Mouse (Mus musculus) lung, embryonic 14.5 days (tissue): ENCODE results near the gene Acot2. TPM values are rescaled to one million over a fixed set of nuclear protein-coding genes. Genes with fewer than 3 reads are reported as not detected.
"Not testable (repeated sequence)": the region's sequence is repeated elsewhere in the genome, so short reads cannot be mapped to it uniquely, and the experiment has no call there.

ENCODE experiments used
- ATAC-seq: fragments of 200-750 bp; cut with Nextera tagmentation; 2 replicates; pipeline ENCODE4 v1.8.0; 2017; ENCODE audit warnings: mild to moderate bottlenecking, moderate TSS enrichment, moderate library complexity; ENCODE audit not compliant: insufficient read depth
- DNase-seq: peaks from one replicate; pipeline ENCODE4 v3.0.0-alpha.2; 2015
- H3K27ac ChIP-seq: fragments of 300-500 bp; sonication (generic); 2 replicates; pipeline ENCODE4 v1.5.1; 2014; ENCODE audit warnings: low read depth, mild to moderate bottlenecking, moderate library complexity
- H3K27me3 ChIP-seq: fragments of 300-500 bp; sonication (generic); 2 replicates; pipeline ENCODE4 v1.6.1; 2014; ENCODE audit warnings: low read length, control low read depth; ENCODE audit not compliant: insufficient read depth
- H3K36me3 ChIP-seq: fragments of 300-500 bp; sonication (generic); 2 replicates; pipeline ENCODE4 v1.6.1; 2014; ENCODE audit warnings: control low read depth; ENCODE audit not compliant: insufficient read depth
- H3K4me1 ChIP-seq: fragments of 300-500 bp; sonication (generic); 2 replicates; pipeline ENCODE4 v1.6.1; 2014; ENCODE audit warnings: antibody characterized with exemption, control low read depth; ENCODE audit not compliant: insufficient read depth
- H3K4me2 ChIP-seq: fragments of 300-500 bp; sonication (generic); 2 replicates; pipeline ENCODE4 v1.6.1; 2014; ENCODE audit warnings: mild to moderate bottlenecking
- H3K4me3 ChIP-seq: fragments of 300-500 bp; sonication (generic); 2 replicates; pipeline ENCODE4 v1.5.1; 2014; ENCODE audit warnings: low read depth, low read length
- H3K9ac ChIP-seq: fragments of 300-500 bp; sonication (generic); 2 replicates; pipeline ENCODE4 v1.6.1; 2014
- H3K9me3 ChIP-seq: fragments of 300-500 bp; sonication (generic); 2 replicates; pipeline ENCODE4 v1.6.1; 2016; ENCODE audit warnings: low read depth, low read length, control low read depth
- CTCF ChIP-seq: IDR thresholded peaks from 2 replicates; pipeline ENCODE4 v1.5.1; 2016; ENCODE audit warnings: antibody characterized with exemption, low read depth
- WGBS: fragments of 180-500 bp; shearing (Covaris S2); extraction: QIAGEN DNeasy Blood & Tissue Kit; methylation state at CpG from one replicate; pipeline ENCODE4 v1.1.7; 2014; 5-methylcytosine and 5-hydroxymethylcytosine counted together
- polyA plus RNA-seq: library from polyadenylated mRNA; unstranded; fragments of >200 nt; fragmentation: Nextera tagmentation; extraction: Ambion mirVana; gene quantifications from 2 replicates; pipeline ENCODE4 v1.2.1, GENCODE M21; 2014

Gene Acot2
- polyA plus RNA-seq: 30.3 and 31.3 TPM in 2 replicates

DNA sequence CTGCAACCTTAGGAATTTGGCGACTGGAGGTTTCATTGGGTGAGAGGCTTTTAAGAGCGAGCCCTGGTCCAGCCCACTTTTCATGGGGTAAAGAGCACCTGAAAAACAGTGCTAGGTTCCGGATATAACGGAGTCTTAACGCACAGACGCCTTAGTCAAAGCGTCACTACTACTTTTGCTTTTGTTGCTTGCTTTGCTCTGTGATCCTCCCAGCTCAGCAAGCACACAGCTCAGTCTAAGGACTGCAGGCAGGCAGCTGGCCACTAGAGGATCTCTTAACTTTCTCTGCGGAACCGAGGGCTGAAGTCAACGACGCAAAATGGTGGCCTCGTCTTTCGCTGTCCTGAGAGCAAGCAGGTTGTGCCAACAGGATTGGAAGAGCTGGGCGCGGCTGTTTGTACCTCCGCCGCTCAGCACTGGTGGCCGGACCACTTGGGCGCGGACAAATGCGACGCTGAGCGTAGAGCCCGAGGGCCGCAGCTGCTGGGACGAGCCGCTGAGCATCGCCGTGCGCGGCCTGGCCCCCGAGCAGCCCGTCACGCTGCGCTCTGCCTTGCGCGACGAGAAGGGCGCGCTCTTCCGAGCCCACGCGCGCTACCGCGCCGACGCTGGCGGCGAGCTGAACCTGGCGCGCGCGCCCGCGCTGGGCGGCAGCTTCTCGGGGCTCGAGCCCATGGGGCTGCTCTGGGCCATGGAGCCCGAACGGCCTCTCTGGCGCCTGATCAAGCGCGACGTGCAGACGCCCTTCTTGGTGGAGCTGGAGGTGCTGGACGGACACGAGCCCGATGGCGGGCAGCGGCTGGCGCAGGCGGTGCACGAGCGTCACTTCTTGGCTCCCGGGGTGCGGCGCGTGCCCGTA, at the start of gene Acot2:
Acot2 (plus strand) TSS at position 279 of the 859 bp plus-strand sequence.
- under 1% methylated on average over 70 of the region's 80 CpGs for WGBS
- DNase-seq (peak; percentile 93), ATAC-seq (peak; percentile 91)
- peaks cover 8% of the 10 kb centered on the region for H3K4me1 ChIP-seq
- H3K27me3 ChIP-seq: no peaks in the 10 kb centered on the region
- H3K27ac ChIP-seq: peak within 1 kb of the TSS; percentile 97
- H3K4me2 ChIP-seq: peak within 1 kb of the TSS; percentile 56
- peak within 1 kb of the TSS; percentile 77 for H3K9ac ChIP-seq
- peaks cover 3% of the 10 kb centered on the region; the same call in 1 of the 2 replicates for H3K36me3 ChIP-seq
- peak within 1 kb of the TSS; percentile 64 for H3K4me3 ChIP-seq
- no peaks in the 10 kb centered on the region for H3K9me3 ChIP-seq
- TF ChIP-seq CTCF: peak; percentile 82

DNA sequence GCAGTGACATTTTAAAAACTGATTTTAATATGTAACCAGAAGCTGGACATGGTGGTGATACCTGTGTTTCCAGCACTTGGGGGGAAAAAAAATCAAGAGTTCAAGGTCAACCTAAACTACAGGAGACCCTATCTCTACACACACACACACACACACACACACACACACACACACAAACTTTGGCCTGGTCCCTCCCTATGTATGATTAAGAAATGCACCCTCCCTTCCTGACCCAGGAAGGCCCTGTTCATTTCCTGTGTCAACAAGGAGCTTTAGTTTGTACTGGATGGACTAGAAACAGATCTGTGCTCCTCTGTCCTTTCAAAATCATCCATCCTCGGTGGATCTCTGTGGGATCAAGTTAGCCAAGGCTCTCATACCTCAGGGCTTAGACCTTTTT, 49.1 kb upstream of the Acot2 start:
- not testable (repeated sequence) for H3K4me2 ChIP-seq

DNA sequence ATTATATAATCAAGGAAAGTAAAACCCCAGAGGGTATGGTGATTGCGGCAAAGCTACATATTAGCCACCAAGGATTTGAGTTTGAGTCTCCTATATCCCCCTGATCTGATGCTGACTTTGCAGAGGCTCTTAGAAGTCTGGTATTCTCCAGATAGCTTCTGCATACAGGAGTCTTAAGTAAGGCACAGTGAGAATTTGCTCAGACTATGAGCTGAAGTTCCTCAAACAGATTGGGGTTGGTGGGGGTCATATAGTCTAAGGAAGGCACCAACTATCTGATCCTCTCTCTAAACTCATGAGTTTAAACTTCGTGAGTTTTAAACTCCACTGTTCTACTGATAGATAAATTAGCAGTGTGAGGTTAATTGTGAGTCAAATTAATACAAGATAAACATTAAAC, 48.3 kb upstream of the Acot2 start:
- no peaks in the 10 kb centered on the region for H3K9me3 ChIP-seq
- 71% methylated on average over 2 of the region's 2 CpGs for WGBS
- no peak for ATAC-seq

More for the DNA sequence above, 49.1 kb upstream of the Acot2 start:
- H3K4me3 ChIP-seq, H3K9me3 ChIP-seq, H3K36me3 ChIP-seq, H3K9ac ChIP-seq, DNase-seq, H3K27ac ChIP-seq, H3K4me1 ChIP-seq, H3K27me3 ChIP-seq, ATAC-seq: not testable (repeated sequence)
- WGBS: 36% methylated on average over 1 of the region's 1 CpGs

DNA sequence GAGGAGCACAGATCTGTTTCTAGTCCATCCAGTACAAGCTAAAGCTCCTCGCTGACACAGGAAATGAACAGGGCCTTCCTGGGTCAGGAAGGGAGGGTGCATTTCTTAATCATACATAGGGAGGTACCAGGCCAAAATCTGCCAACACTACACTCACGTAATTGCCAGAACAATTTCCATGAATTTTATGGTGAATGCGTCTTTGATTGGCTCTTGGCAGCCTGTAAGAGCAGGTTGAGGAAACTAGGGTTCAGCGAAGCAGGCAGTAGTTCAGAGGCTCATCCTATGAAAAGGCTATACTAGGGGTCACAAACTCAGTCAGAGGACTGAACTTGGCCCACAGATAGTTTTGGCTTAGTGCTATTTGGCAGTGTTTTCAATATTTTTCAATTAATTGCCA, 47.6 kb upstream of the Acot2 start:
- DNase-seq: no peak
- no peak overlapping the region for H3K4me2 ChIP-seq
- no peaks in the 10 kb centered on the region for H3K36me3 ChIP-seq
- H3K9ac ChIP-seq: no peak overlapping the region
- no peaks in the 10 kb centered on the region for H3K9me3 ChIP-seq
- no peak for TF ChIP-seq CTCF
- H3K27ac ChIP-seq: no peak overlapping the region
- H3K4me3 ChIP-seq: no peak overlapping the region
- WGBS: 71% methylated on average over 4 of the region's 4 CpGs
- ATAC-seq: no peak
- no peaks in the 10 kb centered on the region for H3K27me3 ChIP-seq
- no peaks in the 10 kb centered on the region for H3K4me1 ChIP-seq

More for the DNA sequence above, 48.3 kb upstream of the Acot2 start:
- Histone ChIP-seq H3K4me2 (no peak overlapping the region), H3K9ac (no peak overlapping the region), H3K36me3 (no peaks in the 10 kb centered on the region), H3K4me3 (no peak overlapping the region), H3K27ac (no peak overlapping the region), H3K27me3 (no peaks in the 10 kb centered on the region), H3K4me1 (no peaks in the 10 kb centered on the region)
- no peak for TF ChIP-seq CTCF
- DNase-seq: no peak

DNA sequence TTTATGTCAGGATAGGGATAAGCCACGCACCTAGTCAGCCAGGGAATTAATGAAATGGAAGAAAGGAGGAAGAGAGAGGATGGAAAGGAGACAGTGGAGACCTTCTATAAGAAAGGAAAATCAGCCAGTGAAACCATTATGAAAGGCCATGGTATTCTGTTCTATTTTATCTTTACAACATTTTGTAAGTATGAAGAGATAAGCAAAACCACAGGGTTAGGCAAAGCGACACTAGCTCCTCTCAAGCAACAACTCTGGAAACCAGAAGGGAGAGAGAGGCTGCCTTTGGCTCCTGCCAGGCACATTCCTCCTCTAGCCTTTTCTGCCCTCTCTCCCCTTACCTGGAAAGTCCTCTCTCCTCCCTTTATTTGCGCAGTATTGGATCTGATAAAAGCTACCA, 45.7 kb upstream of the Acot2 start:
- H3K27ac ChIP-seq: no peak overlapping the region
- ATAC-seq (no peak), DNase-seq (no peak)
- H3K9me3 ChIP-seq: no peaks in the 10 kb centered on the region
- no peaks in the 10 kb centered on the region for H3K4me1 ChIP-seq
- no peak overlapping the region for H3K4me2 ChIP-seq
- 61% methylated on average over 3 of the region's 3 CpGs for WGBS
- no peaks in the 10 kb centered on the region for H3K27me3 ChIP-seq
- TF ChIP-seq CTCF: no peak
- H3K9ac ChIP-seq: no peak overlapping the region
- H3K36me3 ChIP-seq: no peaks in the 10 kb centered on the region
- no peak overlapping the region for H3K4me3 ChIP-seq

DNA sequence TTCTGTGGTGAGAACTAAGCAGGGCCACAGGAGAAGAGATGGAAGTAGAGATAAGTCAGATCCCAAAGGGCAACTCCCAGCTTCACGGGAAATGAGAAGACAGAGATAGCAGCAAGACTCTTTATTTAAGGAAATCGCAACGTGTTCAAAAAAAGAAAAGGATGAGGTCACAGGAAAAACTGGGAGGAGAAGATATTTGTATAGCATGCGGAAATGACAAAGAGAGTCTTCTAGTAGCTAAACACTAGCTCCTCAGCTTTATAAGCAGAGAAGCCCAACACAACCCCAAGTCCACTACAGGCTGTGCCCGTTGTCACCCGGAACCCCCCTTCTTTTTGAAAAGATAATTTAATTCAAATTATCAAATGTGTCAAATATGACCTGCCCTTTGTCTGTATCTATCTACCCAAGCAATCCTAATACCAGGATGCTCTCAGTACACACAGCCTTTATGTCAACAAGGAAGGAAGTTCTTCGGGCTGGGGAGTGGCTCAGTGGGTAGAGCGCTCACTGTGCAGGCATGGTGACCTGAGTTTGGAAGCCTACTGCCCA, 40.3 kb upstream of the Acot2 start:
- no peaks in the 10 kb centered on the region for H3K27me3 ChIP-seq
- H3K9me3 ChIP-seq: no peaks in the 10 kb centered on the region
- no peak overlapping the region for H3K27ac ChIP-seq
- H3K36me3 ChIP-seq: peaks cover 6% of the 10 kb centered on the region
- ATAC-seq: no peak
- no peak overlapping the region for H3K4me2 ChIP-seq
- 64% methylated on average over 8 of the region's 8 CpGs for WGBS
- H3K9ac ChIP-seq: no peak overlapping the region
- DNase-seq: peak; percentile 47
- no peak overlapping the region for H3K4me3 ChIP-seq
- peaks cover 10% of the 10 kb centered on the region for H3K4me1 ChIP-seq
- TF ChIP-seq CTCF: no peak

DNA sequence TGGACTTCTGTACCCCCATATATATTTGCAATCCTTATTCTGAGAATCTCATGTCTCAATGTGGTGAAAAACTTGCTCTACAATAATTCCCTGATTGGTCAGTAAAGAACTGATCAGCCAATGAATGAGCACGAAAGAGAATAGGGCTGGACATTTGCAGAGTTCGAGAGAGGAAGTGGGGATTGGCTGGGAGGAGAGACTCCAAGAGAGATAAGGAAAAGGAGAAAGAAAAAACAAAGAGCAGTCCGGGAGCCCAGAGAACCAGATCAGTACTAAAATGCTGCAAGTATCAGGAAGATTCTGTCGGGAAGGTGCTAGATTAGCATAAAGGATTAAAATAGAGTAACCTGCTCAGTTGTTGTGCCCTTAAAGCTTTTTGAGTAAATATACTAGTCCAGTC, 38.6 kb upstream of the Acot2 start:
- no peak overlapping the region; the same call in 1 of the 2 replicates for H3K4me2 ChIP-seq

More for the DNA sequence above, 38.6 kb upstream of the Acot2 start:
- H3K36me3 ChIP-seq: peaks cover 19% of the 10 kb centered on the region
- no peaks in the 10 kb centered on the region for H3K27me3 ChIP-seq
- ATAC-seq (no peak), DNase-seq (no peak)
- H3K9ac ChIP-seq: no peak overlapping the region
- 69% methylated on average over 4 of the region's 4 CpGs for WGBS
- H3K4me1 ChIP-seq: peaks cover 12% of the 10 kb centered on the region
- H3K4me3 ChIP-seq: no peak overlapping the region
- no peak for TF ChIP-seq CTCF
- H3K9me3 ChIP-seq: no peaks in the 10 kb centered on the region
- no peak overlapping the region for H3K27ac ChIP-seq
